ENCODE assay signal across 13 mouse cellular contexts in genomic region chr12:91088271-91088670, GRCm38 (mm10).
DNase-seq lines count a peak whose midpoint lies in the region; ATAC-seq and TF ChIP-seq lines count a peak whose summit lies in the region.
"Had no signal": no experiment of that assay in that cellular context is flagged by ENCODE, and none has a peak within 500 bp of the region (broad histone marks: within the 10 kb centered on the region; RNA-seq: fewer than 3 reads in every experiment).

No protein-coding gene starts in this region.

- in situ Hi-C loops in Patski (cut with MboI; ENCODE audit: low pct_unique_long_range_greater_than_20kb) = no loop called here

- DNase-seq in CD4-positive, CD25-positive, alpha-beta regulatory T cell, adult 2 months (ENCODE audit: low read depth, low spot score) = peak; percentile 5
- DNase-seq in layer of hippocampus, adult 2 months (ENCODE audit: low spot score in 2 of 2) = peak; percentile 8 to 24
- DNase-seq in layer of hippocampus, postnatal 36 days = no peak
- DNase-seq in Patski (ENCODE audit: low read depth, low spot score) = no peak
- peak; percentile 28 to 41 for DNase-seq in cerebellum, postnatal 36 days
- no peak for DNase-seq in retina, embryonic 14.5 days (ENCODE audit: low spot score)
- no peak for DNase-seq in kidney, postnatal 14 days
- DNase-seq: gastrocnemius, postnatal 36 days; liver, embryonic 13.5 days had no signal

- no peak overlapping the region for H3K4me3 ChIP-seq in layer of hippocampus, adult 2 months
- H3K4me3 ChIP-seq: hindbrain, embryonic 13.5 days; liver, embryonic 13.5 days; midbrain, embryonic 12.5 days; neural tube, embryonic 15.5 days had no signal

- POLR2A ChIA-PET in Patski (lab: Charles Lee) = interaction anchor here (0.5 kb wide), 1 partner anchor 744 kb away, joined by 3 read pairs; no protein-coding TSS in a partner anchor

- TF ChIP-seq CTCF in layer of hippocampus, adult 2 months (conservative IDR thresholded peaks at IDR 0.05) = peak; percentile 80
- TF ChIP-seq CTCF in Patski (IDR thresholded peaks at IDR 0.05) = peak; percentile 33

- CTCF ChIA-PET in Patski (lab: Charles Lee) = interaction anchor here (0.8 to 1.8 kb wide), 7 partner anchors 8 to 348 kb away, joined by 3 to 6 read pairs (median 4); no protein-coding TSS in a partner anchor

- no peaks in the 10 kb centered on the region for H3K27me3 ChIP-seq in Patski
- H3K27me3 ChIP-seq: hindbrain, embryonic 13.5 days; liver, embryonic 13.5 days; midbrain, embryonic 12.5 days; neural tube, embryonic 15.5 days had no signal

- ATAC-seq in CD4-positive, CD25-positive, alpha-beta regulatory T cell, adult 4 months = no peak
- no peak for ATAC-seq in Patski

- no peak overlapping the region for H3K27ac ChIP-seq in layer of hippocampus, adult 2 months
- H3K27ac ChIP-seq: hindbrain, embryonic 13.5 days; liver, embryonic 13.5 days; midbrain, embryonic 12.5 days; neural tube, embryonic 15.5 days had no signal

Comparison
In these comparisons a context has a peak if more than half of its experiments do, and no peak if none do; other contexts are left out.
1. DNase-seq: peak in CD4-positive, CD25-positive, alpha-beta regulatory T cell, adult 2 months (single experiment), layer of hippocampus, adult 2 months (2 of 2) and cerebellum, postnatal 36 days (2 of 2); none in layer of hippocampus, postnatal 36 days (0 of 2), Patski (single experiment), retina, embryonic 14.5 days (single experiment) and kidney, postnatal 14 days (single experiment).